Mouse (Mus musculus): ENCODE results near the gene Dock3. TPM values are rescaled to one million over a fixed set of nuclear protein-coding genes. Genes with fewer than 3 reads are reported as not detected.

Gene Dock3
- polyA plus RNA-seq, 1 experiment from 2014 or later: 0.20 TPM

DNA sequence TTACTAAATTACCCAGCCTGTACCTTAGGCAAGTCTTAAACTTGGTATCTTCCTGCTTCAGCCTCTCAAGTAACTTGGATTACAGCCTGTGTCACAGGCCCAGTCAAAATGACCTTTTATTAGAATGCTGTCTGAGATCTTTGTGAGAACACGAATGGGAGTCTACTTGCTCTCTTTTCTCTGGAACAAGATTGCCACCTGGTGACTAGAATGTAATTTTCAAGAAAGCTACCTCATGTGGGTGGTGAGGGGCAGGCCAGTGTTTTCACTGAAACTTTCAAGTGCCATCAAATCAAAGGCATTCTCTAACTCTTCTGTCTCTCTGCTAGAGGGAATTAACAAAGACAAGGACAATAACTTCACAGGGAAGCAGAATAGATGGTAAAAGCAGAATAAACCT, 317.9 kb downstream of the Dock3 start:
- WGBS: 5% methylated on average over 1 of the region's 1 CpGs

DNA sequence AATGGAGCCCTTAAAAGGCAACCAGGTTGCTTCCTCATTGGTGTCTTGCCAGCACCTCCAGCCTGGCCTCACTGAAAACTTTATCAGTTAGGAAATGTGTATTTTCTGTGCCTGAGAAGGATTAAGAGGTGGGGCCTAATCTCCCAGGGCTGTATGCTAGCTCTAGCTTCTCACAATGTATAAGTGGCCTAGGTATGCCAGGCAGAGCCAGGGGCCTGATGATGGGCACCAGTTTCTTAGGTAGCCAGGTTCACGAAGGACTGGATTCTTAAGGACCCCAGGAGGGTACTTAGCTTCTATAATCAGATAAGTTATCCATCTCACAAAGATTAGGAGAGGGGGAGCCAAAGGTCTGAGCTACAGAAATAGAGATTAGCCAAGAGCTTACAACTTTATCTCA, 320.1 kb downstream of the Dock3 start:
- Histone ChIP-seq H3K27me3 (ENCODE audit: insufficient read depth, low read length) (no peaks in the 10 kb centered on the region), H3K9me3 (replicated peaks; ENCODE audit: low read length) (no peaks in the 10 kb centered on the region), H3K4me2 (ENCODE audit: low read length) (no peak overlapping the region), H3K27ac (no peak overlapping the region), H3K4me1 (replicated peaks; ENCODE audit: insufficient read depth, low read length) (no peaks in the 10 kb centered on the region), H3K4me3 (replicated peaks; ENCODE audit: low read depth, low read length) (no peak overlapping the region), H3K9ac (ENCODE audit: low read depth, low read length) (no peak overlapping the region), H3K36me3 (ENCODE audit: insufficient read depth, low read length) (no peaks in the 10 kb centered on the region)
- no peak for ATAC-seq (replicated peaks; ENCODE audit: low FRiP score, low read depth)
- TF ChIP-seq CTCF (IDR thresholded peaks at IDR 0.05; ENCODE audit: low read depth): no peak
- WGBS: 79% methylated on average over 1 of the region's 1 CpGs
- no peak for DNase-seq (ENCODE audit: low spot score)

More for the DNA sequence above, 317.9 kb downstream of the Dock3 start:
- Histone ChIP-seq H3K4me3 (replicated peaks; ENCODE audit: low read depth, low read length) (no peak overlapping the region), H3K9ac (ENCODE audit: low read depth, low read length) (no peak overlapping the region), H3K4me2 (ENCODE audit: low read length) (no peak overlapping the region), H3K27me3 (ENCODE audit: insufficient read depth, low read length) (no peaks in the 10 kb centered on the region), H3K27ac (no peak overlapping the region), H3K4me1 (replicated peaks; ENCODE audit: insufficient read depth, low read length) (no peaks in the 10 kb centered on the region), H3K36me3 (ENCODE audit: insufficient read depth, low read length) (no peaks in the 10 kb centered on the region), H3K9me3 (replicated peaks; ENCODE audit: low read length) (no peaks in the 10 kb centered on the region)
- ATAC-seq (replicated peaks; ENCODE audit: low FRiP score, low read depth): no peak
- peak; percentile 49 for DNase-seq (ENCODE audit: low spot score)
- peak; percentile 58 for TF ChIP-seq CTCF (IDR thresholded peaks at IDR 0.05; ENCODE audit: low read depth)

DNA sequence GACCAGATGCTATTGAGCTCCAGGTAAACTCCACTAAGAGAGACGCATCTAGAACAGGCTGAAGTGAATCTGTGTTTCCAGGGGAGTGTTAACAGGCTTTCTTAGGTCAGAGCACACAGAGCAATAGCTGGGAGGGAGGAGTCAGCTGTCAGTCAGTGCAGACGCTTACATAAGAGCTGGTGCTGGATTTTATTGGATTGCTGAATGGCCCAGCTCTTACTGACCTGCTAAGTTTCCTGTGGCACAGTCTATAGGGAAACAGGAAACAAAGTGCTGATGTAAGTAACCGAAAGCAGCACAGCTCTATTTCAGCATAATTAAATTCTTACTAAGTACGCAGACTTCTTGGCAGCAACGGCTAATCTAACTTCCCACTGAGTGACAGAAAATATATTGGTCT, 323.0 kb downstream of the Dock3 start:
- ATAC-seq (replicated peaks; ENCODE audit: low FRiP score, low read depth): no peak
- Histone ChIP-seq H3K4me1 (replicated peaks; ENCODE audit: insufficient read depth, low read length) (no peaks in the 10 kb centered on the region), H3K9me3 (replicated peaks; ENCODE audit: low read length) (no peaks in the 10 kb centered on the region), H3K4me2 (ENCODE audit: low read length) (no peak overlapping the region), H3K27me3 (ENCODE audit: insufficient read depth, low read length) (no peaks in the 10 kb centered on the region), H3K4me3 (replicated peaks; ENCODE audit: low read depth, low read length) (no peak overlapping the region), H3K9ac (ENCODE audit: low read depth, low read length) (no peak overlapping the region), H3K36me3 (ENCODE audit: insufficient read depth, low read length) (no peaks in the 10 kb centered on the region), H3K27ac (no peak overlapping the region)
- WGBS: 21% methylated on average over 5 of the region's 5 CpGs
- TF ChIP-seq CTCF (IDR thresholded peaks at IDR 0.05; ENCODE audit: low read depth): no peak
- DNase-seq (ENCODE audit: low spot score): peak; percentile 23

DNA sequence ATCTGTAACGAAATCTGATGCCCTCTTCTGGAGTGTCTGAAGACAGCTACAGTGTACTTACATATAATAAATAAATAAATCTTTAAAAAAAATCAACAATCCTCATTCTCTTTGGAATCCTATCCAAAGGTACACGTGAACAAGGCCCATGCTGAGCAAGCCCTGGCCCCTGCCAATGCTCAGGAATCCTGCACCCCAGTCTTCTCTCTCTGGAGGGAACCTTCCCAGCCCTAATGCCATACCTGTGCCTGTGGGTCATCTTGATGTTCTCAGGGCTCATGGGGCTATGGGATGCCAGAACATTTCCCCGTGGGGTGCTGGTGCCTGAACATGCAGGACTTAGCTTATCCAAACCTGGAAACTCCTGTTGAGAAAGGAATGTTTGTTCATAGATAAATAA, 323.5 kb downstream of the Dock3 start:
- no peaks in the 10 kb centered on the region for H3K9me3 ChIP-seq (replicated peaks; ENCODE audit: low read length)
- ATAC-seq (replicated peaks; ENCODE audit: low FRiP score, low read depth): no peak
- H3K27ac ChIP-seq: no peak overlapping the region
- no peak overlapping the region for H3K9ac ChIP-seq (ENCODE audit: low read depth, low read length)
- no peaks in the 10 kb centered on the region for H3K4me1 ChIP-seq (replicated peaks; ENCODE audit: insufficient read depth, low read length)
- no peak overlapping the region for H3K4me3 ChIP-seq (replicated peaks; ENCODE audit: low read depth, low read length)
- TF ChIP-seq CTCF (IDR thresholded peaks at IDR 0.05; ENCODE audit: low read depth): no peak
- H3K36me3 ChIP-seq (ENCODE audit: insufficient read depth, low read length): no peaks in the 10 kb centered on the region
- no peaks in the 10 kb centered on the region for H3K27me3 ChIP-seq (ENCODE audit: insufficient read depth, low read length)
- no peak overlapping the region for H3K4me2 ChIP-seq (ENCODE audit: low read length)
- no peak for DNase-seq (ENCODE audit: low spot score)
- 88% methylated on average over 3 of the region's 3 CpGs for WGBS

DNA sequence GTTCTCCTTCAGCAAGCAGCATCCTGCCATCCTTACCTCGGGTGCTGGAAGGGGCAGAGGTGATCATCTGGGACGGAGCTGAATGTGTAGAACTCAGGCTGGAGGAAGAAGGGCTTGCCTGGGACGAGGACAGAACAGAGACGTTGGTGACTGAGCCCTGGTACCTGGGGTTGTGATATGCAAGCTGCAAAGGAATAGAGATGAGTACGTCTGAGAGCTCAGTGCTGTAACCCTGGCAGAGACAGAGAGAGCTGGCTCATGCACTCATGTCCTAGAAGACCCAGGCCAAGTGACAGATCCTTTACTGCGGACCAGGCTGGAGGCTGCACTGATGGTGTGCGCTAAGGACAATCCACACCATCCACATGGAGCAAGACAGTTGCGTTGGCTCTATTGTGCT, 325.1 kb downstream of the Dock3 start:
- Histone ChIP-seq H3K9me3 (replicated peaks; ENCODE audit: low read length) (no peaks in the 10 kb centered on the region), H3K4me1 (replicated peaks; ENCODE audit: insufficient read depth, low read length) (no peaks in the 10 kb centered on the region), H3K27me3 (ENCODE audit: insufficient read depth, low read length) (no peaks in the 10 kb centered on the region), H3K4me2 (ENCODE audit: low read length) (no peak overlapping the region), H3K36me3 (ENCODE audit: insufficient read depth, low read length) (no peaks in the 10 kb centered on the region), H3K9ac (ENCODE audit: low read depth, low read length) (no peak overlapping the region), H3K4me3 (replicated peaks; ENCODE audit: low read depth, low read length) (no peak overlapping the region), H3K27ac (no peak overlapping the region)
- no peak for TF ChIP-seq CTCF (IDR thresholded peaks at IDR 0.05; ENCODE audit: low read depth)
- no peak for DNase-seq (ENCODE audit: low spot score)
- ATAC-seq (replicated peaks; ENCODE audit: low FRiP score, low read depth): no peak
- 88% methylated on average over 8 of the region's 8 CpGs for WGBS

DNA sequence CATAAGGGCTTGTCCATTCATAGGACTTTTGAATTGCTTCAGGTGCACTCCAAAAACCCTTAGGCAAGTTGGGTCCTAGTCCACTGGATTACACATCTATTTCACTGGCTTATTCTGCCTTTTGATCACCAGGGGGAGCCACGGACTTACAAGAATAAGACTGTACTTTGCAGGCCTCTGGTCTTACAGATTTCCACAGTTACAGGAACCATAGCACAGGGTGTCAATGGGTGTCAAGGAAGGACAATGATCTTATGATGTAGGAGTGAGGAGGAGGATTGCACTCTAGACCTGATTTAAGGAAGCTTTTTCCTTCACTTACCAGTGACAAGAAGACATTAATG, 327.9 kb downstream of the Dock3 start:
- Histone ChIP-seq H3K4me3 (replicated peaks; ENCODE audit: low read depth, low read length) (no peak overlapping the region), H3K4me2 (ENCODE audit: low read length) (no peak overlapping the region), H3K36me3 (ENCODE audit: insufficient read depth, low read length) (no peaks in the 10 kb centered on the region), H3K27me3 (ENCODE audit: insufficient read depth, low read length) (no peaks in the 10 kb centered on the region), H3K9me3 (replicated peaks; ENCODE audit: low read length) (no peaks in the 10 kb centered on the region), H3K9ac (ENCODE audit: low read depth, low read length) (no peak overlapping the region), H3K27ac (no peak overlapping the region), H3K4me1 (replicated peaks; ENCODE audit: insufficient read depth, low read length) (no peaks in the 10 kb centered on the region)
- peak; percentile 78 for DNase-seq (ENCODE audit: low spot score)
- WGBS: 15% methylated on average over 1 of the region's 1 CpGs
- peak; percentile 82 for TF ChIP-seq CTCF (IDR thresholded peaks at IDR 0.05; ENCODE audit: low read depth)
- 0 out of 2 replicates have a peak, but pooled peaks have one; percentile 17 for ATAC-seq (replicated peaks; ENCODE audit: low FRiP score, low read depth)

DNA sequence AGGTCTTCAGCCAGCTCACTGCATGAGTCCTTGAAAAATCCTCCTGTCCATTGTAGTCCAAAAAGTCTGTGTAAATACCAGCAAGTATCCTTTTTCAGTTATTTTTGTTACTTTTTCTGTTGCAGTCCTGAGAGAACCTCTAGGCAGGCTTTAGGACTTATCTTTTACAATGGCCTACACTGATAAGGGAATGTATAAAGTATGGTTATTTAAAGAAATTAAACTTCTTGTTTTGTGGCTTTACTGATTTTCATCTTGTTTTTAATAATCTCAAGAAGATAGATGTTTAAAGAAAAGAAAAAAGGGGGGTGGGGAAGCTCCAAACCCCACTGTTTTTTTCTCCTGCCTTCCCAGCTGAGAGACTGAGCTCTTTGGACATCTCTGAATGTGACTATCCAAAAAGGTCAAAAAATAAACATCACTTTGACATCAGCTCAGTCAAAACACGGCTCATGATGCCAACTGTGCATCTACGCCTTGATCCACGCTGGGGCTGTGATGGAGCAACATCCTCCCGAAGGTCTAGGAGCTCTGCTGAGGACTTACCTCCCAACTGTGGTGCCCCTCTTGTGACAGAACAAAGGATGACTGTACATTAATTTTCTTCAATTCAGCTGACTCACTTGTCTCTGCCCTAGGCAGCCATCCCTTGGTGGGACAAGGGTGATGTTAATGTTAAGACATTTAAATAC, 328.5 kb downstream of the Dock3 start:
- no peak overlapping the region for H3K9ac ChIP-seq (ENCODE audit: low read depth, low read length)

More for the DNA sequence above, 328.5 kb downstream of the Dock3 start:
- no peaks in the 10 kb centered on the region for H3K4me1 ChIP-seq (replicated peaks; ENCODE audit: insufficient read depth, low read length)
- no peaks in the 10 kb centered on the region for H3K27me3 ChIP-seq (ENCODE audit: insufficient read depth, low read length)
- DNase-seq (ENCODE audit: low spot score) (no peak), ATAC-seq (replicated peaks; ENCODE audit: low FRiP score, low read depth) (no peak)
- no peak for TF ChIP-seq CTCF (IDR thresholded peaks at IDR 0.05; ENCODE audit: low read depth)
- WGBS: 88% methylated on average over 4 of the region's 4 CpGs
- H3K4me2 ChIP-seq (ENCODE audit: low read length): no peak overlapping the region
- H3K4me3 ChIP-seq (replicated peaks; ENCODE audit: low read depth, low read length): no peak overlapping the region
- no peak overlapping the region for H3K27ac ChIP-seq
- no peaks in the 10 kb centered on the region for H3K9me3 ChIP-seq (replicated peaks; ENCODE audit: low read length)
- no peaks in the 10 kb centered on the region for H3K36me3 ChIP-seq (ENCODE audit: insufficient read depth, low read length)
